Mouse (Mus musculus) T-helper 1 cell (primary cell): ENCODE measurements at regions not wholly inside any gene's neighbourhood (a gene's known extent, or its start where the extent isn't known, plus 50 kb on each side); places are given as distances from the start of the nearest gene placed in this dataset.

Experiments used
- in situ Hi-C: fragments of 300-600 bp; cut with MboI, MseI; formaldehyde crosslinking; loops from one replicate; pipeline ENCODE4 v1.15.1; 2025; ENCODE audit warnings: high pct_unique_total_duplicates

DNA sequence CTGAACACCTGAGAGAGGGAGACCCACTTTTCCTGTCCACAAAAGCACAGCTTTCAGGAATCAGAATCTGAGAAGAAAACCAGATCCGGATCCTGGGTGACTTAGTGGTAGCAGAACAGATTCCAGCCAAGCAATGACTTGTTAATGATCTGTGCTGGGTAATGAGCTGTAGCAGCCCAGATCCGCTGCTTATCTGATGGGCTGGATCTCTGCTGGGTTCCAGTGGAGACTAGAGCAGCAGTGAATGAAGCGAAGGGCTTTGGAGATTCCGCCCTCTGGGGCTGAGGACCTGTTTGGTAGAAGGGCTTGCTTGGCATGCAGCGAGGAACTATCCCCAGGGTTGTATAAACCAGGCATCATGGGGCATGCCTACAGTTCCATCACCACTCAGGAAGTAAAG is 156.3 kb downstream of the Maf start:
- in situ Hi-C loops: no loop called here

DNA sequence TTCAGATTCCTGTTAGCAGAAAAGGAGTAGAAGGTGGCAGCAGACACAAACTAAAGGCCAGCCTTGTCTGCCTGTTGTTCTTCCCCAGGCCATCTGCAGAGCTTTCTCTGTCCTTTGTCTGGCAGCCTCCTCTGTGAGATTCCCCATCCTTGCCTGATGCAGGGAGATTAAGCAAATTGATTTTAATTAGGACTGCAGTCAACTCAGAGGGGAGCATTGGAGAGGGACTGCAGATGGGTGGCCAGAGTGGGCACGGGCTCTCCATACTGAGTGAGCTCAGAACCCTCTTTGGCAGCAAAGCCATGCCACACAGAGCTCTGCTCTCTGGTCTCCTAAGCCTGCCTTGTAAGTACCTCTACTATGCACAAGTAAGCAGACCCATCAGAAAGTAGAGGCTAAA is 158.5 kb downstream of the Maf start:
- in situ Hi-C loops: no loop called here

DNA sequence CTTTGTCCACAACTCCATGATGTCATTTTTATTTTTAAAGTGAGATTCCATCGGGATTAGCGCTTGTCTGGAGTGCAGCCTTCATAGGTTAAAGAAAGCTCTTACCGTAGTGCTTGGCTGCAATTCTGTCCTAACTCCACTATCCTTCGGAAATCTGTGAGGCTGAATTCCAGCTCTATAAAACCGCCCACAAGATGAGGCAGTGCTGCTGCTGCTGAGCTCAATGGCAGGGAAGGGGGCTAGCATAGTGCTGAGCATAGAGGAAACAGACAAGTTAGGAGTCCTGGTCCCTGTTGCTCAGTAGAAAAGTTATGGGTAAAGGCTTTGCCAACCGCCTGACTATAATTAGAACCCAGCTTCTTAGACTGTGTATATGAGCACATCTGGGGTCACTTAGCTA is 163.5 kb downstream of the Maf start:
- in situ Hi-C loops: no loop called here

DNA sequence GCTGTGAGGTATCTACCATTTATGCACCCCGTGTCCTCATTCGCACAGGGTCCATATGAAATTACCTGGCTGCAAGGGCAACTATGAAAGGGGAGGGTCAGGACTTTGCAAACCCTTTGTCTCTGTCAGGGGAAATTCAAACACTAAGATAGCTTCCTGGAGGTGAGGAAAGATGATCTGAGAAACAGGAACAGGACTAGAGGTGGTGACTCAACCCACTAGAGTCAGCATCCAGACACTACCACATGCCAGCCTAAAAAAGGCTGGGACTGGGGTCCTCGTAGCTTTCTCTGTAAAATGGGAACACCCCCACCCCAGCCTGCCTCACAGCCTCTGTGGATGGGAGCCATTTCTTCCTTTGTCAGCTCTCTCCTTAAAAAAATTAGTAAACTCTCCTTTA is 164.7 kb downstream of the Maf start:
- in situ Hi-C loops: no loop called here

DNA sequence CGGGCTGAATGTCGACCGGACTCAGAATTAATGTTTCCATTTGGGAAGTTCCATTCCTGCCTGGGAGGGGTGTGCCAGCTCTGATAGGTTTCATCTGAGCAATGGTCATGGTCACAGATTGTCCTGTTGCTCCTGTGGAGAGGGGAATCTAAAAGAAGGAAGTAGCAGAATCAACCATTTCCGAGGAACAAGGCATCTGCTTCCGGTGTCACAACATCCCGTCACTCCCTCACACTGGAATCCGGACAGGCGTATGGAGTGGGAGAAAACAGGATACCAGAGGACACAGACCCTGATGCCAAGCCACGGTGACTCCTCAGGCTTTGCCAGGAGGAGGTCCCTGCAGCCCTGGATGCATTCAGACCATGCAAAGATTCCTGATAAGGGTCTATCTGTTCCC is 168.0 kb downstream of the Maf start:
- in situ Hi-C loops: no loop called here

GRCm38 (mm10) chr8:115538236-115538635 is 169.4 kb downstream of the Maf start:
- in situ Hi-C loops: no loop called here

DNA sequence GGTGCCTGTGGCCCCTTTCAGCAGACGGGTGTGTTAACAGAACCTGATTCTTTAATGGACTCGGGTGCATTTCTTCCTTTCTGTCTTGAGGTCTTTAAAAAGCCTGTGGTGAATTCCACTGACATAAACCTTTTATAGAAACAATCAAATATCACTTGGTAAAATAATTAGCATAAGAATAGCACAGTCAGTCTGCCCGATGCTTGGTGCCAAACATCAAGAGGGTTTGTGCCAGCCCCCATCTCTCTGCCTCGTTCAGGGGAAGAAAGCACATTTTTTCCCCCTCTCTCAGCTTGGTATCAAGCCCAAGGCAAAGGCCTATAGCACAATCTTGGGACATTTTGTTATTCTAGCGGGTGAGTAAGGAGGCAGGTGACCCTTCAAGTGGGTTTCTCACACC is 169.8 kb downstream of the Maf start:
- in situ Hi-C loops: no loop called here

GRCm38 (mm10) chr8:115536554-115537346 is 170.8 kb downstream of the Maf start:
- in situ Hi-C loops: no loop called here

- in situ Hi-C loops: no loop called here
Measured at GRCm38 (mm10) chr8:115536001-115536400, 171.6 kb downstream of the Maf start.

DNA sequence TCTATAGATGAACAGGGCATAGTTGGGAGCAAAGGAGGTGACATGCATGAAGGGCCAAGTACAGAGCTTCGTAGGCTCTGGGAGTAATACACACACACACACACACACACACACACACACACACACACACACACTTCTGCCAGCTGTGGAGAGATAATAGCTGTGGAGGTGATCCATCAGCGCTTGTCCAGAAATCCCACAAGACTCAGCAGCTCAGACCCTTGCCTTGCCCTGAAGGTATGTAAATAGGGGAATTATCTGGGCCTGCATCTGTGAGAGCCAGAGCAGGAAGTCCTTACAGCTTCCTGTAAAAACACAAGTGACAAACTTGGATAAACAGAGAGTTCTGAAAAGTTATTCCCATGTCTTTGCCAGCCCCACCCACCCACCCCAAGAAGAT is 173.6 kb downstream of the Maf start:
- in situ Hi-C loops: no loop called here

- in situ Hi-C loops: no loop called here
Measured at GRCm38 (mm10) chr8:115531343-115531742, 176.3 kb downstream of the Maf start.

- in situ Hi-C loops: no loop called here
Measured at GRCm38 (mm10) chr8:115529568-115530342, 177.8 kb downstream of the Maf start.

GRCm38 (mm10) chr8:115528879-115529278 is 178.7 kb downstream of the Maf start:
- in situ Hi-C loops: no loop called here

DNA sequence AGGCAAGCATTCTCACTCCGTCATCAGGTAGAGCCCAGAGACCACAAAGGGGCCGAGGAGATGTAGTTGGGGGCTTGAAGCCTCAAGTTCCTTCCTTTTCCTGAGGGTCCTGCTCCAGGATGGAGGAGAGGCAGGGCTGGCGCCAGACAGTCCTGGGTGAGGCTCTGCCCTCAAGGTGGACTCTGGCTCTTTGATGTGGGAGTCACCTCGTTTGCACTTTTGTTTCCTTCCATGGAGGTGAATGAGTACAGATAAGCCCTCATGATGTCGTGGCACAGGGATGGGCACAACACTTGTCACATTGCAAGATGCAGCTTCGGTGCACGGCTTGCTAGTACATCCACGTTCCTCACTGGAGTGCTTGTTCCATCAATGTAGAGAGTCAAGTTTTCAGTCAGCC is 182.4 kb downstream of the Maf start:
- in situ Hi-C loops: no loop called here

DNA sequence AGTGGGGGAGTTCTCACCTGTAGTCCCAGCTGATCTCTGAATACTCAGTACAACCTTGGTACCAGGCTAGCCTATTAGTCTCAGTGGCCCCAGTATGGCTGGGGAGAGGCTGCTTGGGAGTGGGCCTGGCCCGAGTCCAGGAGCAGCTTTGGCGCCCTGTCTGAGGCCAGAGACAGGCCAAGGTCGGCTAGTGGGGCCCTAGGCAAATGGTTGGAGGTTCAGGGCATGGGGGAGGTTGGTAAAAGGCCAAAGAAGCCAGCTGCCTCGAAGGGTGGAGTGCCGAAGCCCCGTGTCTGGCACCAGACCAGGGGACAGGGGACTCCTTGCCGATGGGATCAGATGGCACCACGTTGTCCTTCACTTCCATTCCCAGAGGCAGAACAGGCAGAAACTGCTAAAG is 182.9 kb downstream of the Maf start:
- in situ Hi-C loops: no loop called here

GRCm38 (mm10) chr8:115522527-115522926 is 185.1 kb downstream of the Maf start:
- in situ Hi-C loops: no loop called here

DNA sequence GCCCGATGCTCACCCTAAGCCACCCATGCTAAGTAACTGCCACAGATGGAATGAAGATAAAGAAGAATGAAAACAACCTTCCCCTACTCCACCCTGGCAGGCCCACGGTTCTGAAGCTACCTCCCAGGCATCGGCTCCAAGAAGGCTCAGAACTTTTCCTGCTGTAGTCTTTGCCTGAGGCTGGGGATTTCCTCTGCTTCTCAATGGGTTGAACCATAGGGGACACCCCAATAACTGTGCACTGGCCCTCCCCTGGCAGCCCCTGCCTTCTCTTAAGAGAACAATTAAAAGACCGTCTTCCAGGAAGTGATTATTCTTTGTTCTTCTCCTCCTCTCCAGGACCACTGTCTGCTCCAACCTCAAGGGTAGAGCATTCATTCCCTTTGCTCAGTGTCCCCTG is 191.9 kb downstream of the Maf start:
- in situ Hi-C loops: no loop called here

DNA sequence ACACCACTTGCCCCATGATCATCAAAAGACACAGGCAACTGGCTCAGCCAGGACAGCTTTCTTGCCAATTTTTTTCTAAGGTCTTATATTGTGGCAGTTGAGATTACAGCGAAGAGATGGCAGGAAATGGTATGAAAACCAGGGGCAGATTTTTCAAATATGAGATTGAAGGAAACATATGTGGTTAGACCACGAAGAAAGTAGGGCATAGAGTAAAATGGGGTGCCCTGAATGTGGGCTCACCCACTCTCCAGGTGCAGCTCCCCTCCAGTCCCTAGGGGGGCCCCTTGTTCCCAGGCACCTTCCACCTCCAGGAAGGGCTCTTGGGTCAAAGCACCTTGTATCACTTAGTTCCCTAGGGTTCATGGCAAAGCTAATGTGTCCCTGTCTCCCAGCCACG is 193.1 kb downstream of the Maf start:
- in situ Hi-C loops: no loop called here

- in situ Hi-C loops: no loop called here
Measured at GRCm38 (mm10) chr8:115507180-115507579, 200.4 kb downstream of the Maf start.

GRCm38 (mm10) chr8:115506741-115507140 is 200.9 kb downstream of the Maf start:
- in situ Hi-C loops: no loop called here

GRCm38 (mm10) chr8:115496016-115496415 is 211.6 kb downstream of the Maf start:
- in situ Hi-C loops: no loop called here

DNA sequence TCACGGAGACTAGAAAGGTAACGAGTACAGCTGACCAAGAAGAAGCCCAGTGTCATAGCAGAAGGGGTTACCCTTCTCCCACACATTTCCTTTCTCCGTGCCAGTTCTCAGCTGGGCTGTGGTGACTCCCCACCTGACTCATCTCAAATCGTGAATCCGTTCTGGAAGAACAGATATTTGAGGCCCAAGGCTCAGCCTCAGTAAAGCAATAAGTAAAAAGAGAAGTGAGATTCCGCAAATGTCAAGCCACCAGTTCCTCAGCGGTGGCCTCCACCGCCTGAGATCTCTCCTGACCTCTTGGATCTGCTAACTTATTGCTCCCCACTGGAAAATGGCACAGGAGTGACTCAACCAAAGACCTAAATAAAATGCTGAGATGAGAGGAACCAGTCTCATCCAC is 213.2 kb downstream of the Maf start:
- in situ Hi-C loops: no loop called here

DNA sequence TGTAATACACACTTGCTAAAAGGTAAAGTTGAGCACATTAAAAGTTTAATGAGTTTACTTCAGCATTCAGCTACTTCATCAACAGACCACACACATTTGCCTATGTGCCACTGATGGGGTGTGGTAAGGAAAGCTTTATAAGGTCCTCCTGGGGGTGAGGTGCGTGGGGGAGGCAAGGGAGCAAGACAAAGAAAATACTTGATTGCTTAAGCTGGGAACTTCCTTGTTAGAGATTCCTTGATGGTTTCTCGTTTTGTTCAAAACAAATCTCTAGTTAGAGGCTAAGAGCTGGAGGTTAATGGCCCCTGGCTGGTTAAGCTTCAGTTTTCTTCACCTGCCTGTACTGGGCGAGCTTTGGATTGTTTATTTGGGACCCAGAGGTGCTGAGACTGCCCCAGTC is 220.7 kb downstream of the Maf start:
- in situ Hi-C loops: no loop called here
